Mouse (Mus musculus): ENCODE measurements at regions not wholly inside any gene's neighbourhood (a gene's known extent, or its start where the extent isn't known, plus 50 kb on each side); places are given as distances from the start of the nearest gene placed in this dataset.

- H3K9me3 ChIP-seq (replicated peaks) = no peaks in the 10 kb centered on the region
- no peak for ATAC-seq
- no peaks in the 10 kb centered on the region for H3K4me1 ChIP-seq
- no peaks in the 10 kb centered on the region for H3K36me3 ChIP-seq (ENCODE audit: poor library complexity, severe bottlenecking)
- no peak overlapping the region for H3K9ac ChIP-seq
- 86% methylated on average over 7 of the region's 7 CpGs for WGBS
- no peak overlapping the region for H3K4me2 ChIP-seq
- H3K4me3 ChIP-seq = no peak overlapping the region
- H3K27me3 ChIP-seq = no peaks in the 10 kb centered on the region
- no peak overlapping the region for H3K27ac ChIP-seq
Observed at GRCm38 (mm10) chr3:131943436-131943835, 141.7 kb upstream of the Dkk2 start.

DNA sequence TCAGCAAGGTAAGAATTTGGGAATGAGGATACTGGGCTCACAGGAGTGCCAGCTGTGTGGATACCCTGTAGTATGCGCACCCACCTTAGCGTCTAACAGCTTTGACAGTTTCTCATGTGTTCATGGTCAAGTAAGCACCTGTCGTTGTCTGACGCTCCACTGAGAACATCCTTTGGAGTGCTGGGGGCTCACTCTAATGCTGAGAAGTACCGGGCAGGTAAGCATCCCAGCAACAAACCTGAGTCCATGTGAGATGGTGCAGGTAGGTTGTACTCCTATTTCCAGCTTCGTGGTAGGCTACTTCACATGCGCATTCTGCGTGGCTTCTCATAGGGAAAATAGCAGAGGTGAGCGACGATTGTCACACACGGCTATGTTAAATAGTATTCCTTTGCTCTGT lies 129.3 kb upstream of the Dkk2 start:
- no peaks in the 10 kb centered on the region for H3K4me1 ChIP-seq
- H3K4me2 ChIP-seq = no peak overlapping the region
- no peak overlapping the region for H3K9ac ChIP-seq
- H3K4me3 ChIP-seq = no peak overlapping the region
- no peaks in the 10 kb centered on the region for H3K27me3 ChIP-seq
- H3K27ac ChIP-seq = no peak overlapping the region
- H3K36me3 ChIP-seq (ENCODE audit: poor library complexity, severe bottlenecking) = no peaks in the 10 kb centered on the region
- no peak for ATAC-seq
- WGBS = 97% methylated on average over 11 of the region's 11 CpGs
- no peaks in the 10 kb centered on the region for H3K9me3 ChIP-seq (replicated peaks)

- no peak overlapping the region for H3K4me3 ChIP-seq
- no peak for ATAC-seq
- no peaks in the 10 kb centered on the region for H3K9me3 ChIP-seq (replicated peaks)
- H3K27ac ChIP-seq = no peak overlapping the region
- no peaks in the 10 kb centered on the region for H3K4me1 ChIP-seq
- no peak overlapping the region for H3K9ac ChIP-seq
- no peaks in the 10 kb centered on the region for H3K36me3 ChIP-seq (ENCODE audit: poor library complexity, severe bottlenecking)
- H3K4me2 ChIP-seq = no peak overlapping the region
- no peaks in the 10 kb centered on the region for H3K27me3 ChIP-seq
- WGBS = 94% methylated on average over 1 of the region's 1 CpGs
Observed at GRCm38 (mm10) chr3:131960636-131961035, 124.5 kb upstream of the Dkk2 start.

DNA sequence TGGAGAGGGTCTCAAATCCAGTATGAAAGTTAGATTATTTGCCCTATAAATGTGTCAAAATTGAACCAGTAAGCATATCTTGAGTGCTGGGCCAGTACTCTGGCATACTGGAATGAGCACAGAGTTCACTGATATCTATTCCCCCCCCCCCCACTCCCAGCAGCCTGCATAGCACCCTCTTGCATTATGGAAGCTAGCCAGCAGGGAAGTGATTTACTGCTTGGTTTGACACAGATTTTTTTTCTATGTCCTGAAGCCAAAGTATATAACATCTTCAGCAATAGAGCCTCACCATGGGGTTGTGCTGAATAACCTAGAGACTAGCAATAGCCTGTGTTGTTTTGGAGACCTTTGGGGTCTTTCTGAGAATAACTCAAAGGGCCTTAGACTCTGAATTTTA lies 123.5 kb upstream of the Dkk2 start:
- Histone ChIP-seq H3K4me3 (no peak overlapping the region), H3K9ac (no peak overlapping the region), H3K4me2 (no peak overlapping the region), H3K9me3 (replicated peaks) (no peaks in the 10 kb centered on the region), H3K27ac (no peak overlapping the region), H3K4me1 (no peaks in the 10 kb centered on the region), H3K27me3 (no peaks in the 10 kb centered on the region), H3K36me3 (ENCODE audit: poor library complexity, severe bottlenecking) (no peaks in the 10 kb centered on the region)
- no peak for ATAC-seq

DNA sequence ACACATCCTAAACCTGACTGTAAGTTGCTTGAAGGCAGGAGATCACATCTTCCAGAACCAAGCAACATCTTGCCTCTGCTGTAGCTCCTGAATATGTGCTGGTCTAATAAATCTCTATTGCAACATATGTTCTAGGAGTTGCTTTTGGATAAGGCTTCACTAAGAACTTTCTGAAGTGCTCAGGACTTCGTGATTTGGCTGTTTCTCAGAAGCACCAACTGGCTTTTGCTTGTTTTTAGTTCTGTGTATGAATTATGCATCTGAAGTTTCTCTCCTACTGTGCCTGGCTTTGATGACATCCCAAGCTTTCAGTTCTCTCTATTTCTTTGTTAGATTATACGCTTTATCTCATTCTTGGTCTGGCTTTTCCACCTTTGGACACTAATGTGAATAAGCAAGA lies 122.2 kb upstream of the Dkk2 start:
- H3K27me3 ChIP-seq = no peaks in the 10 kb centered on the region
- ATAC-seq = no peak
- H3K27ac ChIP-seq = no peak overlapping the region
- 80% methylated on average over 2 of the region's 2 CpGs for WGBS
- H3K36me3 ChIP-seq (ENCODE audit: poor library complexity, severe bottlenecking) = no peaks in the 10 kb centered on the region
- no peaks in the 10 kb centered on the region for H3K9me3 ChIP-seq (replicated peaks)
- H3K4me1 ChIP-seq = no peaks in the 10 kb centered on the region
- no peak overlapping the region for H3K4me2 ChIP-seq
- no peak overlapping the region for H3K4me3 ChIP-seq
- H3K9ac ChIP-seq = no peak overlapping the region

GRCm38 (mm10) chr3:131964952-131965351 lies 120.1 kb upstream of the Dkk2 start:
- no peak for ATAC-seq
- 95% methylated on average over 9 of the region's 9 CpGs for WGBS
- no peaks in the 10 kb centered on the region for H3K27me3 ChIP-seq
- no peaks in the 10 kb centered on the region for H3K4me1 ChIP-seq
- no peak overlapping the region for H3K4me2 ChIP-seq
- H3K27ac ChIP-seq = no peak overlapping the region
- no peak overlapping the region for H3K9ac ChIP-seq
- no peak overlapping the region for H3K4me3 ChIP-seq
- no peaks in the 10 kb centered on the region for H3K9me3 ChIP-seq (replicated peaks)
- no peaks in the 10 kb centered on the region for H3K36me3 ChIP-seq (ENCODE audit: poor library complexity, severe bottlenecking)

DNA sequence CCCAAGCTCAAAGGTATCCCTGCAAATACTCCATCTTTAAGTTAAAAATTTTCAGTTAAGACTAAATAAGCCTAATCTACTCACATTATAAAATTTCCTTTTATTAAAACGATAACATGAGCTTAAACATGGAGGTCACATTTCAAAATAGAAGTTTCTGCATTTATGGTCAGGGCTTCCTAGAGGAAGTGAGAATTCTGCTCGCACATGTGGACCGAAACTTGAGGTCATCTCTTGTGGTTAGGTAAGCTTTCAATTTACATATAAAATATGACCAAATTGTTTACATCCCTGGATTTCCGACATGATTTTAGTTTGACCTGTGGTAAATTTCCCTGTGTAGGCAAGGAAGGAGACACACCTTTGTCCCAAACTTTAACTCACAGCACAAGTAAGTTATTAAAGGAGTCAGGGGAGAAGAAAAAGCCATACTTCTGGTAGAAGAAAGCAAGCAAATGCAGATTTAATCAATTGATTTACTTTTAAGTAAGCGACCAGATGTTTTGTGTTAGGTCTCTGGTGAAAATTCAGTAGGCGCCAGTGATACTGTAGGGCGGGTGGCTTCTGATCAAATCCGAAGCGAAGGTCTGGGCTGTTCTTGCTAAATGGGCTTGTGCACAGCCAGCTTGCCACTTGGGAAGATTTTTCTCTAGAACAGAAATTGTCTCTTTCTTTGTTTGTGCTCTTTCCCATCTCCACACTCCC lies 119.5 kb upstream of the Dkk2 start:
- H3K9me3 ChIP-seq (replicated peaks) = no peaks in the 10 kb centered on the region
- no peak overlapping the region for H3K9ac ChIP-seq
- WGBS = 96% methylated on average over 9 of the region's 9 CpGs
- no peak overlapping the region for H3K27ac ChIP-seq
- no peak overlapping the region for H3K4me2 ChIP-seq
- H3K36me3 ChIP-seq (ENCODE audit: poor library complexity, severe bottlenecking) = no peaks in the 10 kb centered on the region
- H3K4me1 ChIP-seq = no peaks in the 10 kb centered on the region
- H3K27me3 ChIP-seq = no peaks in the 10 kb centered on the region
- H3K4me3 ChIP-seq = no peak overlapping the region
- ATAC-seq = no peak

DNA sequence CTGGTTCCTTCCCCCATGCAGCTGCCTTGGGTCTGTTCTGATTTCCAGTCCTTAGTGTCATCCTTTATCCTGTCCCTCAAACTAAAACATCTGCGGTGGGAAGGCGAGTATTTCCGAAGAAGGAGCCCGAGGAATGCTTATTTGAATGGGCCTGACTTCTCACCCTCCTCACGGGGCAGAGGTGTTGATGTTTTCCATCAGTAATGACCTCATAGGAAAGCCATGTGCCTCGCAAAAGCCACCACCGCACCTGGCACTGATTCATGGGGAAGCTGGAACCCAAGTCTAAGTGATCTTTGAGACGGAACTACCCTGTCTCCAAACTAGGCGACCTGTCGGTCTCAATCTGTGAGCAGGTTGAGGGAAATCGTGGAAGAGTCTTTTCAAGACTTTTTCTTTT lies 117.8 kb upstream of the Dkk2 start:
- no peaks in the 10 kb centered on the region for H3K9me3 ChIP-seq (replicated peaks)
- no peaks in the 10 kb centered on the region for H3K4me1 ChIP-seq
- no peaks in the 10 kb centered on the region for H3K36me3 ChIP-seq (ENCODE audit: poor library complexity, severe bottlenecking)
- no peaks in the 10 kb centered on the region for H3K27me3 ChIP-seq
- H3K27ac ChIP-seq = no peak overlapping the region
- H3K4me2 ChIP-seq = no peak overlapping the region
- no peak overlapping the region for H3K9ac ChIP-seq
- no peak overlapping the region for H3K4me3 ChIP-seq
- no peak for ATAC-seq
- 89% methylated on average over 11 of the region's 11 CpGs for WGBS

DNA sequence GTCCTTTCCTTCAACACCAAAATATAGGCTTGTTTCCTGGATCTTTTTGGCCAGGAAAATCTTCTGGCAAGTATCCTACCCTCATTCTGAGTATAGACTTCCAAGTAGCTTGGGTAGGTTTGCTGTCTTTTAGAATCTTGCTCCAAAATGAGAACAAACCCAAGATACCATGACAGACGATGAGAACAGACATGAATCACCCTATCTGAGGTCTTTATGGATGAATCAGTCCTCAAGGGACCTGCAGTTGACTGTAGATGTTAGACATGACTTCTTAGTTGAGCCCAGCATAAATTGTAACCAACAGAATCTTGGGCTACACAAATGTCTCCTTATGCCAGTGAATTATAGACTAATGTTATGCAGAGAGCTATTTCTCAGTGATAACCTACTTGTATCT lies 114.3 kb upstream of the Dkk2 start:
- Histone ChIP-seq H3K4me3 (no peak overlapping the region), H3K9ac (no peak overlapping the region), H3K4me2 (no peak overlapping the region), H3K9me3 (replicated peaks) (no peaks in the 10 kb centered on the region), H3K27me3 (no peaks in the 10 kb centered on the region), H3K36me3 (ENCODE audit: poor library complexity, severe bottlenecking) (no peaks in the 10 kb centered on the region), H3K27ac (no peak overlapping the region), H3K4me1 (no peaks in the 10 kb centered on the region)
- 81% methylated on average over 1 of the region's 1 CpGs for WGBS
- no peak for ATAC-seq

GRCm38 (mm10) chr3:131975940-131976628 lies 109.0 kb upstream of the Dkk2 start:
- no peaks in the 10 kb centered on the region for H3K36me3 ChIP-seq (ENCODE audit: poor library complexity, severe bottlenecking)
- no peak overlapping the region for H3K4me2 ChIP-seq
- ATAC-seq = peak; percentile 95
- H3K4me3 ChIP-seq = no peak overlapping the region
- H3K27ac ChIP-seq = no peak overlapping the region
- no peaks in the 10 kb centered on the region for H3K27me3 ChIP-seq
- H3K9ac ChIP-seq = no peak overlapping the region
- no peaks in the 10 kb centered on the region for H3K4me1 ChIP-seq
- 38% methylated on average over 7 of the region's 7 CpGs for whole genome bisulfite sequencing
- no peaks in the 10 kb centered on the region for H3K9me3 ChIP-seq (replicated peaks)

DNA sequence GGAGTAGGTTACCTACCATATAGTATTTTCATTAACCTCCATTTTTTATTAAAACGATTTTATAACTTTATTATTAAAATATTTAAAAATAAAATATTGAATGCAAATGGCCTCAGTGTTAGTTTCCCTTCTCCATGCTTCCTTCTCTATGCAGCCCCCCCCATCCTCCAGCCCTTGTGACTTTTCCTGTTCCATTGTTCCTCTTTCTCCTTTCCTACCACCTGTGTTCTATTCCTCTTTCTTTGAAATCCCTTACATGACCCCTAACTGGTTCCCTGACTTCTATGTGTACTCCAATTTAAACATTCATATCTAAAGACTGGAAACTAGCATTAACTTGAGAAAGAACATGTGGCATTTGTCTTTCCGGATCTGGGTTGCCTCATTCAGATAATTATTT lies 101.8 kb upstream of the Dkk2 start:
- no peak overlapping the region for H3K9ac ChIP-seq
- no peak for ATAC-seq

GRCm38 (mm10) chr3:131998838-131999613 lies 86.1 kb upstream of the Dkk2 start:
- Histone ChIP-seq H3K27ac (no peak overlapping the region), H3K27me3 (no peaks in the 10 kb centered on the region), H3K9ac (no peak overlapping the region), H3K36me3 (ENCODE audit: poor library complexity, severe bottlenecking) (no peaks in the 10 kb centered on the region), H3K4me1 (peaks cover 18% of the 10 kb centered on the region), H3K4me3 (no peak overlapping the region), H3K9me3 (replicated peaks) (no peaks in the 10 kb centered on the region), H3K4me2 (no peak overlapping the region)
- 47% methylated on average over 6 of the region's 6 CpGs for WGBS
- ATAC-seq = peak; percentile 27; the same call in 1 of the 2 replicates

More for the DNA sequence above, 101.8 kb upstream of the Dkk2 start:
- H3K4me1 ChIP-seq = no peaks in the 10 kb centered on the region
- H3K27ac ChIP-seq = no peak overlapping the region
- no peaks in the 10 kb centered on the region for H3K9me3 ChIP-seq (replicated peaks)
- no peak overlapping the region for H3K4me2 ChIP-seq
- no peaks in the 10 kb centered on the region for H3K36me3 ChIP-seq (ENCODE audit: poor library complexity, severe bottlenecking)
- H3K27me3 ChIP-seq = no peaks in the 10 kb centered on the region
- WGBS = 90% methylated on average over 2 of the region's 2 CpGs
- H3K4me3 ChIP-seq = no peak overlapping the region
